Mouse (Mus musculus): ENCODE measurements around the gene D1Pas1. TPM values are rescaled to one million over a fixed set of nuclear protein-coding genes. Genes with fewer than 3 reads are reported as not detected.

The D1Pas1 gene
- polyA plus RNA-seq, 1 experiment from 2014 or later, result not detected

GRCm38 (mm10) chr1:186979465-186979864 is 12.2 kb downstream of the D1Pas1 start:
- H3K4me3 ChIP-seq (ENCODE audit: low read depth, low read length), result no peak overlapping the region
- no peak overlapping the region for H3K27ac ChIP-seq (ENCODE audit: low read length)
- 74% methylated on average over 8 of the region's 8 CpGs for WGBS (ENCODE audit: insufficient replicate concordance)
- no peak overlapping the region for H3K9ac ChIP-seq (ENCODE audit: low read depth, low read length)
- no peaks in the 10 kb centered on the region for H3K27me3 ChIP-seq (ENCODE audit: control insufficient read depth, insufficient read depth, low read depth, low read length)
- H3K9me3 ChIP-seq (replicated peaks; ENCODE audit: control insufficient read depth, low read length), result no peaks in the 10 kb centered on the region
- H3K4me1 ChIP-seq (ENCODE audit: control insufficient read depth, low read depth, low read length), result no peaks in the 10 kb centered on the region
- ATAC-seq (ENCODE audit: low read depth), result no peak
- no peak overlapping the region for H3K4me2 ChIP-seq (ENCODE audit: low read depth, low read length)
- H3K36me3 ChIP-seq (ENCODE audit: control insufficient read depth, insufficient read depth), result no peaks in the 10 kb centered on the region

- Histone ChIP-seq H3K36me3 (ENCODE audit: control insufficient read depth, insufficient read depth) (no peaks in the 10 kb centered on the region), H3K27me3 (ENCODE audit: control insufficient read depth, insufficient read depth, low read depth, low read length) (no peaks in the 10 kb centered on the region), H3K4me3 (ENCODE audit: low read depth, low read length) (no peak overlapping the region), H3K4me2 (ENCODE audit: low read depth, low read length) (no peak overlapping the region), H3K9ac (ENCODE audit: low read depth, low read length) (no peak overlapping the region), H3K27ac (ENCODE audit: low read length) (no peak overlapping the region), H3K4me1 (ENCODE audit: control insufficient read depth, low read depth, low read length) (no peaks in the 10 kb centered on the region), H3K9me3 (replicated peaks; ENCODE audit: control insufficient read depth, low read length) (no peaks in the 10 kb centered on the region)
- WGBS (ENCODE audit: insufficient replicate concordance), result 57% methylated on average over 9 of the region's 9 CpGs
- no peak for ATAC-seq (ENCODE audit: low read depth)
Observed at GRCm38 (mm10) chr1:186980503-186980902, 13.3 kb downstream of the D1Pas1 start.

- Histone ChIP-seq H3K9ac (ENCODE audit: low read depth, low read length) (no peak overlapping the region), H3K27ac (ENCODE audit: low read length) (no peak overlapping the region), H3K9me3 (replicated peaks; ENCODE audit: control insufficient read depth, low read length) (no peaks in the 10 kb centered on the region), H3K36me3 (ENCODE audit: control insufficient read depth, insufficient read depth) (no peaks in the 10 kb centered on the region), H3K4me1 (ENCODE audit: control insufficient read depth, low read depth, low read length) (no peaks in the 10 kb centered on the region), H3K27me3 (ENCODE audit: control insufficient read depth, insufficient read depth, low read depth, low read length) (no peaks in the 10 kb centered on the region), H3K4me3 (ENCODE audit: low read depth, low read length) (no peak overlapping the region), H3K4me2 (ENCODE audit: low read depth, low read length) (no peak overlapping the region)
- no peak for ATAC-seq (ENCODE audit: low read depth)
- WGBS (ENCODE audit: insufficient replicate concordance), result 78% methylated on average over 11 of the region's 11 CpGs
Observed at GRCm38 (mm10) chr1:186985131-186985530, 17.9 kb downstream of the D1Pas1 start.

- H3K4me3 ChIP-seq (ENCODE audit: low read depth, low read length), result no peak overlapping the region
- H3K27ac ChIP-seq (ENCODE audit: low read length), result no peak overlapping the region
- no peak overlapping the region for H3K9ac ChIP-seq (ENCODE audit: low read depth, low read length)
- no peak for ATAC-seq (ENCODE audit: low read depth)
- no peaks in the 10 kb centered on the region for H3K4me1 ChIP-seq (ENCODE audit: control insufficient read depth, low read depth, low read length)
- 63% methylated on average over 9 of the region's 9 CpGs for WGBS (ENCODE audit: insufficient replicate concordance)
- H3K36me3 ChIP-seq (ENCODE audit: control insufficient read depth, insufficient read depth), result no peaks in the 10 kb centered on the region
- H3K9me3 ChIP-seq (replicated peaks; ENCODE audit: control insufficient read depth, low read length), result no peaks in the 10 kb centered on the region
- no peaks in the 10 kb centered on the region for H3K27me3 ChIP-seq (ENCODE audit: control insufficient read depth, insufficient read depth, low read depth, low read length)
- no peak overlapping the region for H3K4me2 ChIP-seq (ENCODE audit: low read depth, low read length)
Observed at GRCm38 (mm10) chr1:186986086-186986485, 18.9 kb downstream of the D1Pas1 start.

- 69% methylated on average over 8 of the region's 8 CpGs for WGBS (ENCODE audit: insufficient replicate concordance)
- no peak overlapping the region for H3K4me2 ChIP-seq (ENCODE audit: low read depth, low read length)
- H3K36me3 ChIP-seq (ENCODE audit: control insufficient read depth, insufficient read depth), result no peaks in the 10 kb centered on the region
Observed at GRCm38 (mm10) chr1:186986506-186986905, 19.3 kb downstream of the D1Pas1 start.

GRCm38 (mm10) chr1:186988281-186988682 is 21.1 kb downstream of the D1Pas1 start:
- H3K4me2 ChIP-seq (ENCODE audit: low read depth, low read length), result no peak overlapping the region
- H3K36me3 ChIP-seq (ENCODE audit: control insufficient read depth, insufficient read depth), result no peaks in the 10 kb centered on the region

More at GRCm38 (mm10) chr1:186986506-186986905, 19.3 kb downstream of the D1Pas1 start:
- no peak overlapping the region for H3K4me3 ChIP-seq (ENCODE audit: low read depth, low read length)
- H3K27ac ChIP-seq (ENCODE audit: low read length), result no peak overlapping the region
- no peaks in the 10 kb centered on the region for H3K9me3 ChIP-seq (replicated peaks; ENCODE audit: control insufficient read depth, low read length)
- H3K4me1 ChIP-seq (ENCODE audit: control insufficient read depth, low read depth, low read length), result no peaks in the 10 kb centered on the region
- no peak overlapping the region for H3K9ac ChIP-seq (ENCODE audit: low read depth, low read length)
- no peak for ATAC-seq (ENCODE audit: low read depth)
- H3K27me3 ChIP-seq (ENCODE audit: control insufficient read depth, insufficient read depth, low read depth, low read length), result no peaks in the 10 kb centered on the region

GRCm38 (mm10) chr1:186988822-186989221 is 21.6 kb downstream of the D1Pas1 start:
- WGBS (ENCODE audit: insufficient replicate concordance), result 69% methylated on average over 4 of the region's 4 CpGs
- no peak overlapping the region for H3K27ac ChIP-seq (ENCODE audit: low read length)
- no peak overlapping the region for H3K4me3 ChIP-seq (ENCODE audit: low read depth, low read length)
- no peak overlapping the region for H3K4me2 ChIP-seq (ENCODE audit: low read depth, low read length)
- no peak for ATAC-seq (ENCODE audit: low read depth)
- no peaks in the 10 kb centered on the region for H3K36me3 ChIP-seq (ENCODE audit: control insufficient read depth, insufficient read depth)
- no peak overlapping the region for H3K9ac ChIP-seq (ENCODE audit: low read depth, low read length)
- no peaks in the 10 kb centered on the region for H3K9me3 ChIP-seq (replicated peaks; ENCODE audit: control insufficient read depth, low read length)
- no peaks in the 10 kb centered on the region for H3K27me3 ChIP-seq (ENCODE audit: control insufficient read depth, insufficient read depth, low read depth, low read length)
- no peaks in the 10 kb centered on the region for H3K4me1 ChIP-seq (ENCODE audit: control insufficient read depth, low read depth, low read length)

More at GRCm38 (mm10) chr1:186988281-186988682, 21.1 kb downstream of the D1Pas1 start:
- H3K9ac ChIP-seq (ENCODE audit: low read depth, low read length), result no peak overlapping the region
- no peaks in the 10 kb centered on the region for H3K4me1 ChIP-seq (ENCODE audit: control insufficient read depth, low read depth, low read length)
- no peaks in the 10 kb centered on the region for H3K27me3 ChIP-seq (ENCODE audit: control insufficient read depth, insufficient read depth, low read depth, low read length)
- H3K9me3 ChIP-seq (replicated peaks; ENCODE audit: control insufficient read depth, low read length), result no peaks in the 10 kb centered on the region
- no peak overlapping the region for H3K27ac ChIP-seq (ENCODE audit: low read length)
- no peak for ATAC-seq (ENCODE audit: low read depth)
- WGBS (ENCODE audit: insufficient replicate concordance), result 80% methylated on average over 9 of the region's 9 CpGs
- H3K4me3 ChIP-seq (ENCODE audit: low read depth, low read length), result no peak overlapping the region

- Histone ChIP-seq H3K27ac (ENCODE audit: low read length) (no peak overlapping the region), H3K4me3 (ENCODE audit: low read depth, low read length) (no peak overlapping the region), H3K36me3 (ENCODE audit: control insufficient read depth, insufficient read depth) (no peaks in the 10 kb centered on the region), H3K4me2 (ENCODE audit: low read depth, low read length) (no peak overlapping the region), H3K27me3 (ENCODE audit: control insufficient read depth, insufficient read depth, low read depth, low read length) (no peaks in the 10 kb centered on the region), H3K9me3 (replicated peaks; ENCODE audit: control insufficient read depth, low read length) (no peaks in the 10 kb centered on the region), H3K4me1 (ENCODE audit: control insufficient read depth, low read depth, low read length) (no peaks in the 10 kb centered on the region), H3K9ac (ENCODE audit: low read depth, low read length) (no peak overlapping the region)
- WGBS (ENCODE audit: insufficient replicate concordance), result 59% methylated on average over 6 of the region's 6 CpGs
- no peak for ATAC-seq (ENCODE audit: low read depth)
Observed at GRCm38 (mm10) chr1:186991473-186991872, 24.3 kb downstream of the D1Pas1 start.

GRCm38 (mm10) chr1:186992113-186992512 is 24.9 kb downstream of the D1Pas1 start:
- no peaks in the 10 kb centered on the region for H3K27me3 ChIP-seq (ENCODE audit: control insufficient read depth, insufficient read depth, low read depth, low read length)
- no peak overlapping the region for H3K27ac ChIP-seq (ENCODE audit: low read length)
- WGBS (ENCODE audit: insufficient replicate concordance), result 71% methylated on average over 3 of the region's 3 CpGs
- no peak overlapping the region for H3K9ac ChIP-seq (ENCODE audit: low read depth, low read length)
- H3K4me1 ChIP-seq (ENCODE audit: control insufficient read depth, low read depth, low read length), result no peaks in the 10 kb centered on the region
- H3K4me3 ChIP-seq (ENCODE audit: low read depth, low read length), result no peak overlapping the region
- no peaks in the 10 kb centered on the region for H3K36me3 ChIP-seq (ENCODE audit: control insufficient read depth, insufficient read depth)
- H3K4me2 ChIP-seq (ENCODE audit: low read depth, low read length), result no peak overlapping the region
- H3K9me3 ChIP-seq (replicated peaks; ENCODE audit: control insufficient read depth, low read length), result no peaks in the 10 kb centered on the region
- ATAC-seq (ENCODE audit: low read depth), result no peak
